Mouse (Mus musculus): ENCODE data around the gene Gpr84.
A peak's percentile ranks its signal among the peaks of the same experiment; 100 is the strongest.

GRCm38 (mm10) chr15:103284066-103284465 is 26.3 kb downstream of the Gpr84 start:
- TF ChIP-seq CTCF (IDR thresholded peaks at IDR 0.05; ENCODE audit: low read depth) (peak; percentile 72), EP300 (optimal IDR thresholded peaks at IDR 0.05) (no peak)

All from stomach, postnatal 0 days (tissue).